ENCODE assay signal across 18 mouse cellular contexts in the genomic region with DNA sequence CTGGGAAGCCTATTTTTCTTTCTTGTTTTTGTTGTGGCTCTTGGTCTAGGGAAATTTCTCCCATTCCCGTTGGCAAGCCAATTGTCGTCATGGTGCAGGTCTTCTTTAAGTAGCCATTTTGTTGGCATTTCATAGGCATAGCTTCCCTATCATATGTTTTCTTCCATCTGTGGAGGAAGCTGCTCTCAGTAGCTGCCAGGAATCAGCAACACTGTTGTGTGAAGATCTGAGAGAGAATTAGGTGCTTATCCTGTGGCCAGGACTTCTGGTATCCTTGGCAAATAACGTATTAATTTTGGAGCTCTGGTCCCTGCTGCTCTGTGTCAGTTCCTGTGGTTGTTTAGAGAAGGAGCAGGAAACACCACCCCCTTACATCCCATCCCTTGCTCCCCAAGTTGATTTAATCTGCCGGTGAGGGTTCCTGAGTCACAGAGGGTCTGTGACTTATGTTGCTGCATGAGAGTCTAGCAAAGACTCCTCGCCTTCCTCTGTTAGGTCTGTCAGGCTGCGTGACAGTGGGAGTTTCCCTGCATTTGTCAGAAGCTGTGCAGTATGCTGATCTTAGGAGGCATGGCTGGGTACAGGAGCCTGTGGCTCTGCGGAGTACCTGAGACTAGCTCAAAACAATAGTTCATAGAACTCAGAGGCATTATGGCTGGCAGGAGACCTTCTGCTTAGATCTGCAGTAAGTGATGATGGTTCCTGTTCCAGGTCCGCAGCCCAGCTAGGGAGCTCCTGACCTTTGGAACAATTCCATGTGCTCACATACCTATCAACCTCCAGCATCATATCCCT.
DNase-seq lines count a peak whose midpoint lies in the region; ATAC-seq and TF ChIP-seq lines count a peak whose summit lies in the region.
"Had no signal": no experiment of that assay in that cellular context is flagged by ENCODE, and none has a peak within 500 bp of the region (broad histone marks: within the 10 kb centered on the region; RNA-seq: fewer than 3 reads in every experiment).

No protein-coding gene starts in this region.

- H3K9ac ChIP-seq in forebrain, postnatal 0 days: no peak overlapping the region
- H3K9ac ChIP-seq in midbrain, postnatal 0 days (replicated peaks; ENCODE audit: low read length, poor library complexity, severe bottlenecking): no peak overlapping the region
- H3K9ac ChIP-seq: embryonic facial prominence, embryonic 12.5 days; heart, embryonic 15.5 days; hindbrain, embryonic 14.5 days; intestine, embryonic 15.5 days had no signal

- DNase-seq in cerebellum, adult 9-11 months: peak; percentile 45
- no peak for DNase-seq in cerebellum, postnatal 10 days
- peak; percentile 58 for DNase-seq in forebrain, postnatal 0 days
- DNase-seq in forebrain, embryonic 10.5 days (ENCODE audit: extremely low spot score, low spot score): no peak
- DNase-seq in brain, adult 2 months (ENCODE audit: low read depth, low spot score): peak; percentile 58
- DNase-seq in brain, embryonic 14.5 days (ENCODE audit: low read depth): peak; percentile 32
- DNase-seq in midbrain, postnatal 0 days (ENCODE audit: low spot score): no peak
- DNase-seq: adrenal gland, adult 2 months; adrenal gland, postnatal 25 days; cerebellum, adult 8-10 months; gastrocnemius, postnatal 36 days; heart, postnatal 14 days; kidney, adult 18-20 months; kidney, postnatal 10 days had no signal

- H3K27me3 ChIP-seq in forebrain, postnatal 0 days (ENCODE audit: insufficient read depth, low read length): no peaks in the 10 kb centered on the region
- H3K27me3 ChIP-seq in forebrain, embryonic 10.5 days (ENCODE audit: poor library complexity, severe bottlenecking): no peaks in the 10 kb centered on the region
- no peaks in the 10 kb centered on the region for H3K27me3 ChIP-seq in midbrain, postnatal 0 days (ENCODE audit: insufficient read depth, low read length)
- H3K27me3 ChIP-seq: embryonic facial prominence, embryonic 12.5 days; heart, embryonic 15.5 days; intestine, embryonic 15.5 days had no signal

- no peaks in the 10 kb centered on the region for H3K9me3 ChIP-seq in forebrain, postnatal 0 days (ENCODE audit: low read length)
- H3K9me3 ChIP-seq in forebrain, embryonic 10.5 days: no peaks in the 10 kb centered on the region
- no peaks in the 10 kb centered on the region for H3K9me3 ChIP-seq in midbrain, postnatal 0 days (ENCODE audit: low read length)
- H3K9me3 ChIP-seq: embryonic facial prominence, embryonic 12.5 days; heart, embryonic 15.5 days; intestine, embryonic 15.5 days had no signal

- H3K4me1 ChIP-seq in forebrain, postnatal 0 days (ENCODE audit: insufficient read depth): no peaks in the 10 kb centered on the region
- H3K4me1 ChIP-seq in forebrain, embryonic 10.5 days: no peaks in the 10 kb centered on the region
- H3K4me1 ChIP-seq in midbrain, postnatal 0 days (ENCODE audit: insufficient read depth, low read length): no peaks in the 10 kb centered on the region
- H3K4me1 ChIP-seq: embryonic facial prominence, embryonic 12.5 days; heart, embryonic 15.5 days; intestine, embryonic 15.5 days had no signal

- no peak overlapping the region for H3K4me3 ChIP-seq in forebrain, postnatal 0 days (ENCODE audit: low read depth, low read length)
- H3K4me3 ChIP-seq in forebrain, embryonic 10.5 days: no peak overlapping the region
- no peak overlapping the region for H3K4me3 ChIP-seq in midbrain, postnatal 0 days (ENCODE audit: low read depth, low read length)
- H3K4me3 ChIP-seq: embryonic facial prominence, embryonic 12.5 days; heart, embryonic 15.5 days; intestine, embryonic 15.5 days had no signal

- 74% methylated on average over 8 of the region's 8 CpGs for WGBS in forebrain, postnatal 0 days
- WGBS in forebrain, embryonic 10.5 days: 88% methylated on average over 8 of the region's 8 CpGs
- WGBS in midbrain, postnatal 0 days: 89% methylated on average over 8 of the region's 8 CpGs

- no peak for TF ChIP-seq CTCF in forebrain, postnatal 0 days (IDR thresholded peaks at IDR 0.05; ENCODE audit: low read depth)
- TF ChIP-seq CTCF in brain, embryonic 14.5 days (IDR thresholded peaks at IDR 0.05; ENCODE audit: borderline replicate concordance, extremely low read depth, insufficient read depth, insufficient read length): no peak
- no peak for TF ChIP-seq CTCF in midbrain, postnatal 0 days (IDR thresholded peaks at IDR 0.05)

- ATAC-seq in forebrain, postnatal 0 days: peak; percentile 66
- no peak for ATAC-seq in midbrain, postnatal 0 days (ENCODE audit: low FRiP score)
- ATAC-seq: intestine, embryonic 15.5 days had no signal

- H3K4me2 ChIP-seq in forebrain, postnatal 0 days (ENCODE audit: low read depth): no peak overlapping the region
- H3K4me2 ChIP-seq in midbrain, postnatal 0 days (ENCODE audit: low read depth, low read length, poor library complexity, severe bottlenecking): no peak overlapping the region
- H3K4me2 ChIP-seq: embryonic facial prominence, embryonic 12.5 days; heart, embryonic 15.5 days; hindbrain, embryonic 14.5 days; intestine, embryonic 15.5 days had no signal

- no peak overlapping the region for H3K27ac ChIP-seq in forebrain, postnatal 0 days (ENCODE audit: low read depth, low read length)
- no peak overlapping the region for H3K27ac ChIP-seq in forebrain, embryonic 10.5 days
- H3K27ac ChIP-seq in midbrain, postnatal 0 days (ENCODE audit: low read depth, low read length): no peak overlapping the region
- H3K27ac ChIP-seq: embryonic facial prominence, embryonic 12.5 days; heart, embryonic 15.5 days; hindbrain, embryonic 14.5 days; intestine, embryonic 15.5 days had no signal

- no peaks in the 10 kb centered on the region for H3K36me3 ChIP-seq in forebrain, postnatal 0 days (ENCODE audit: insufficient read depth)
- H3K36me3 ChIP-seq in forebrain, embryonic 10.5 days (replicated peaks): no peaks in the 10 kb centered on the region
- H3K36me3 ChIP-seq in midbrain, postnatal 0 days (ENCODE audit: insufficient read depth, low read length): no peaks in the 10 kb centered on the region
- H3K36me3 ChIP-seq: embryonic facial prominence, embryonic 12.5 days; heart, embryonic 15.5 days; intestine, embryonic 15.5 days had no signal

- no peak for TF ChIP-seq POLR2A in brain, embryonic 14.5 days (IDR thresholded peaks at IDR 0.05; ENCODE audit: borderline replicate concordance, extremely low read depth, insufficient read depth, insufficient read length, poor library complexity, severe bottlenecking)

Comparison
In these comparisons a context has a peak if more than half of its experiments do, and no peak if none do; other contexts are left out.
1. DNase-seq: peak in cerebellum, adult 9-11 months (single experiment), forebrain, postnatal 0 days (single experiment), brain, adult 2 months (single experiment) and brain, embryonic 14.5 days (single experiment); none in cerebellum, postnatal 10 days (0 of 2), forebrain, embryonic 10.5 days (single experiment) and midbrain, postnatal 0 days (single experiment).